Mouse (Mus musculus) brain, embryonic 14.5 days (tissue): ENCODE results near the gene Ms4a6b. TPM values are rescaled to one million over a fixed set of nuclear protein-coding genes. Genes with fewer than 3 reads are reported as not detected.
"Not testable (repeated sequence)": the region's sequence is repeated elsewhere in the genome, so short reads cannot be mapped to it uniquely, and the experiment has no call there.

ENCODE experiments used
- DNase-seq: peaks from one replicate; pipeline ENCODE4 v3.0.0-alpha.2; 2011; ENCODE audit warnings: low read depth
- CTCF ChIP-seq: fragments of 200-500 bp; IDR thresholded peaks from 2 replicates; pipeline ENCODE4 v1.5.1; 2012; ENCODE audit warnings: inconsistent platforms, mild to moderate bottlenecking, moderate library complexity, borderline replicate concordance; ENCODE audit not compliant: insufficient read depth, insufficient read length; ENCODE audit errors: extremely low read depth
- POLR2A ChIP-seq: fragments of 200-500 bp; IDR thresholded peaks from 2 replicates; pipeline ENCODE4 v1.6.1; 2012; ENCODE audit warnings: mild to moderate bottlenecking, inconsistent platforms, borderline replicate concordance; ENCODE audit not compliant: poor library complexity, insufficient read depth, insufficient read length, severe bottlenecking; ENCODE audit errors: extremely low read depth
- polyA plus RNA-seq: library from polyadenylated mRNA; depleted of rRNA; stranded (reverse); fragments of >200 nt; gene quantifications from 2 replicates; pipeline ENCODE4 v1.2.3, GENCODE M21; 2012

Ms4a6b gene
- polyA plus RNA-seq, 1 experiment, result 1.7 TPM

DNA sequence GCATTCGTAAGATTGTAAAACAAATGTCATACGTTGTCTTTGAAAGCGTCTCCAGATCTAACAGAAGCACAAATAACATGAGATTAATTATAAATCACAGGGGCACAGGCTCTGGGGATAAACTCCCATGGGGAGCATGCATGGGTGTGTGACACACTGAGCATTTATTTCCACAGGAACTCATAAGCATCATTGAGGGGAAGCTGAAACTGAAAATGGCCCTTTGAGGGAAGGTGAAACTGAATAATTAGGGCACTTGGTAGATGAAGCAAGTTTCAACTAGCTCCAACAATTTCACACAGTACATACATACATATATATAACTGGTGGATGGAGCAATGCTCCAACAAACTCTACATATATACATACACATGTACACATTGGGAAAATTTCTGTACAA lies 21.8 kb upstream of the Ms4a6b start:
- no peak for DNase-seq
- no peak for TF ChIP-seq POLR2A
- no peak for TF ChIP-seq CTCF

GRCm38 (mm10) chr19:11496361-11496760 lies 20.0 kb upstream of the Ms4a6b start:
- no peak for DNase-seq
- TF ChIP-seq POLR2A (no peak), CTCF (no peak)

GRCm38 (mm10) chr19:11497300-11497699 lies 19.0 kb upstream of the Ms4a6b start:
- not testable (repeated sequence) for DNase-seq

- no peak for DNase-seq
- TF ChIP-seq POLR2A (no peak), CTCF (no peak)
Measured at GRCm38 (mm10) chr19:11500796-11501195, 15.5 kb upstream of the Ms4a6b start.

- DNase-seq, result no peak
- TF ChIP-seq CTCF (no peak), POLR2A (no peak)
Measured at GRCm38 (mm10) chr19:11501326-11501725, 15.0 kb upstream of the Ms4a6b start.

DNA sequence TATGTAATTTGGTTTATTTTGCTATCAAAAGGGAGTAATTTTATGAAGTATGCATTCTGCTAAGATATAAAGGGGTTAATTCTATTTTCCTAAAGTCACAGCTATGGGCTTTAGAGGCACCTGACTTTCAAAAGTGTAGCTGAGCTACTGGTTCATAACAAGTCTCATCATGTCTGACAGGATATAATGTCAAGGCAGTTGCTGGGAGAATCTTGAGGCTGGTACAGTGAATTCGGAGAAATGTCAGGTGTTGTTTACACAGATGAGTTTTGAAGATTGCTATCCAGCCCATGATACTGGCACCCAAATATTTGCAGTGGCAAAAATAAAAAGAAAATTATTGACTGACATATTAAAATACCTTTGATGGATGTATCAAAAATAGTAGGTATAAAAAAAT lies 11.5 kb upstream of the Ms4a6b start:
- TF ChIP-seq POLR2A (no peak), CTCF (no peak)
- no peak for DNase-seq

- no peak for DNase-seq
- TF ChIP-seq CTCF (no peak), POLR2A (no peak)
Measured at GRCm38 (mm10) chr19:11513458-11513857, 2.9 kb upstream of the Ms4a6b start.

- no peak for DNase-seq
- no peak for TF ChIP-seq POLR2A
- TF ChIP-seq CTCF, result no peak
Measured at GRCm38 (mm10) chr19:11516845-11517244, 533 bp downstream of the Ms4a6b start.

DNA sequence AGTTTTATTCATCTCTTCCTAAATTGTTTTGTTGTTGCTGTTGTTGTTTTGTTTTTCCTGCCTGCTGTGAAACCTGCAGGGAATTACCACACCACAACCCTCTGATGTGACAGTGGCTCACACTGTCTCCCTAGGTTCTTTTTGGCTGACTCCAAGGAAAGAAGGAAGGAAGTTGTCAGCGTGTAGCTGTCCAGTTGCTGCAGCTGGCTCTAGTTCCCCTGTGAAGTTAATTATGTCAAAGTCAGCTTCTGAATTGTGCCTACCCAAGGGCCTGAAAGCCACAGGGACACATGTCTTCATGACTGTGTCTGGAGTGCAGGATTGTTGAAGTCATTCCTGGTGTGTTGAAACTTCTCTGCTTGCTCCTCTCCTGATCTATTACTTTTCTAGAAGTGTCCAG lies 1.1 kb downstream of the Ms4a6b start:
- DNase-seq, result not testable (repeated sequence)

DNA sequence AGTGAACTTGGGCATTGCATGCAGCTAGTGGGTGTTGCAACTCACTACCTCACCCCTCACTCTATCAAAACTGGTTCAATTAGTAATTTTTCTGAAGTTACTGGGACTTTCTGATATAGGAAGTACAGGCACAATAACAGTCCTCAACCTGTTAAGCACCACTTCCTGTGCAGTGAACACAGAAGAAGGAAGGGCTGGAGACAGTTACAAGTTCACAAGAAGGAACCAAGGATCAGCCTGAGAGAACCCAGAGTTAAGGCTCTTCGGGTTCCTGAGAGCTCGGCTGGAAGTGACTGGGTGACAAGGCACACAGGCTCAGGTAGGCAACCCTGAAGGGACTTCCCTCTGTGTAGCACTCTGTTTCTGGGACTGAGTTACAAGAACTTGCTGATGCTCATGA lies 2.0 kb downstream of the Ms4a6b start:
- DNase-seq, result not testable (repeated sequence)

DNA sequence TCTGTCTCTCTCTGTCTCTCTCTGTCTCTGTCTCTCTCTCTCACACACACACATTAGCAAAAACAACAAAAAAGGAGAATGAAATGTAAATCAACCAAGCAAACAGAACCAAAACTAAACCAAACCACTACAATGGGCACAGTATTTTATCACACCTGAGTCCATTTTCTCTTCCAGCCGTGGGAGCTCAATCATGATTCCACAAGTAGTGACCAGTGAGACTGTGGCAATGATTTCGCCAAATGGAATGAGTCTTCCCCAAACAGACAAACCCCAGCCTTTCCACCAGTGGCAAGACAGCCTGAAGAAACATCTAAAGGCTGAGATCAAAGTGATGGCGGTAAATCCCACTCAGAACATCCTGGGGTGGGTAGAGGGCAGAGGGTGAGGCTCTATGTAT lies 3.8 kb downstream of the Ms4a6b start:
- no peak for TF ChIP-seq CTCF
- no peak for TF ChIP-seq POLR2A

DNA sequence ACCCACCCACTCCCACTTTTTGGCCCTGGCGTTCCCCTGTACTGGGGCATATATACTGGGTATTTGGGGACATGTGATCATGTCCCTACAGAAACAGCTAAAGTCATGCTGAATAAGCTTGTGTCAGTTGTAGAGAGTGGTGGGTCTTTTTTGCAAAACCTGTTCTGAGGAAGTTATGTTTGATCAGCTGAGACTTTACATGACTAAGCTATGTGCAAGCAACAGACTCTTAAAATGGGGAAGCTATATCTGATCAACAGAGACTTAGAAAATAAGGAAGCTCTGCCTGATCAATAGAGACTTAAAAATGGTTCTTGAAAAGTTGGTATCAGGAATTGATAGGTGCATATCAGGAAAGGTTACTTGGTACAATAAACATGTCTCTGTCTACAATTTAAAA lies 17.1 kb downstream of the Ms4a6b start:
- TF ChIP-seq CTCF (no peak), POLR2A (no peak)
- DNase-seq, result no peak

More for the DNA sequence above, 3.8 kb downstream of the Ms4a6b start:
- no peak for DNase-seq

- TF ChIP-seq CTCF (no peak), POLR2A (no peak)
Measured at GRCm38 (mm10) chr19:11533888-11534445, 17.7 kb downstream of the Ms4a6b start.

GRCm38 (mm10) chr19:11536593-11536992 lies 20.3 kb downstream of the Ms4a6b start, which contains the start of gene Ms4a4d:
TSS of gene Ms4a4d (plus strand) at chr19:11536801.
- no peak for TF ChIP-seq CTCF
- no peak for TF ChIP-seq POLR2A
- DNase-seq, result no peak

More at GRCm38 (mm10) chr19:11533888-11534445, 17.7 kb downstream of the Ms4a6b start:
- no peak for DNase-seq

DNA sequence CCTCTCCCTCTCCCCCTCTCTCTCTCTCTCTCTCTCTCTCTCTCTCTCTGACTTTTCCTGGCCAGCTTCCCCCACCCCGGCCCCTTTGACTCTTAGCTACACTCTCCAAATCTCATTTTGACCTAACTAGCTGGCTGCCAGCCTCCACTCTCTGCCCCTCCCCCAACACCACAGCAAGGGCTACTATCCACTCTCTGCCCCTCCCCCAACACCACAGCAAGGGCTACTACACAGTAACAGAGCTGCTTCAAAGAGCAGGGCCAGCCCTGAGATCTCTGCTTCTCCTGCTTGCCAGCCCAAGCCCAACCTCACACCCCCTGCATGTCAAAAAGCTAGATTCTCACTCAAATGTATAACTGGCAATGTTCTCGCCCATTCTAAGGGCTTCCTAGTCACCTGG lies 21.0 kb downstream of the Ms4a6b start:
- DNase-seq, result no peak
- no peak for TF ChIP-seq POLR2A
- TF ChIP-seq CTCF, result no peak

DNA sequence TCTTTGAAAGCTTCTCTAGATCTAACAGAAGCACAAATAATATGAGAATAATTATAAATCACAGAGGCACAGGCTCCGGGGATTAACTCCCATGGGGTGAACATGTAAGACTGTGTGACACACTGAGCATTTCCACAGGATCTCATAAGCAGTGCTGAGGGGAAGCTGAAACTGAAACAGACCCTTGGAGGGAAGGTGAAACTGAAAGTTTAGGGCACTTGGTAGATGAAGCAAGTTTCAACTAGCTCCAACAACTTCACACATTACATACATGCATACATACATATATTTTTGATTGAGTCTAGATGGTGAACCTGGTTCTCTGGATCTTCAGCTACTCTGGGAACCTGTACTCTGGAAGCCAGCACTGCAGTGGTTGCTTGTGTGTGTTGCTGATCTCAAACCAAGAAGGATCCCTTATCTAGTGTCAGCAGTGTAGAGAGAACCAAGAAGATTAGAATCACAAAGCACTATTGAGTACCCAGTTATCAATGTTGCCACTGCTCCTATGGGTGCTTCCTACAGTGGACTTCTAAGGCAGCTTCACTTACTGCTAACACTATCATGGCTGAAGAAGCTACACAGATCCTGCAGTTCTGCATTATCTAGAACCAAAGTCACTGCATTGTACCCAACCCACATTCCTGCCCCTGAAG lies 24.0 kb downstream of the Ms4a6b start:
- DNase-seq, result not testable (repeated sequence)

- DNase-seq, result not testable (repeated sequence)
Measured at GRCm38 (mm10) chr19:11544383-11544782, 28.1 kb downstream of the Ms4a6b start.
